Mouse (Mus musculus) B cell, adult 67 days (primary cell): ENCODE measurements around the gene Tmem238l. TPM values are rescaled to one million over a fixed set of nuclear protein-coding genes. Genes with fewer than 3 reads are reported as not detected.

ENCODE experiments used
- total RNA-seq, 2 experiments: library from RNA; stranded (reverse); gene quantifications; 4 replicates each; pipeline ENCODE4 v1.2.4; 2023

The Tmem238l gene
- not detected for total RNA-seq

DNA sequence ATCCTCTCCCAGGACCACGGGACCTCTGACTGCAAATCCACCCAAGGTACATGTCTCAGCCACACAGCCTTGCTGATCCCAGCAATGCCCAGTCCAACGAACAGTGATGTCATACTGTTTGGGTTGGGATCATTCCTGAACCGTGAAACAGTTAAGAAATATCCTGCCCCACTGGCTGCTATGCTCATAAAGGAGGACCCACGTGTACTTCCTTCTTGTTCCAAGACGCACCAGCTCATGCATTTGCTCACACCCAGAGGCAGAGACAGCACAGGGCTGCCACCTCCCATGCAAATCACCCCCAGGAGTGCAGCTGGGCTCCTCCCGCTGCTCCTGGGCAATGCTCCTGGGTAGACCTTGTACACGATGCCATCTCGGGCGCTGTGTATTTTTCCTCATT, at the start of gene Tmem238l:
Gene Tmem238l, plus strand, starts transcription at position 336 of the 400 bp plus-strand sequence.

DNA sequence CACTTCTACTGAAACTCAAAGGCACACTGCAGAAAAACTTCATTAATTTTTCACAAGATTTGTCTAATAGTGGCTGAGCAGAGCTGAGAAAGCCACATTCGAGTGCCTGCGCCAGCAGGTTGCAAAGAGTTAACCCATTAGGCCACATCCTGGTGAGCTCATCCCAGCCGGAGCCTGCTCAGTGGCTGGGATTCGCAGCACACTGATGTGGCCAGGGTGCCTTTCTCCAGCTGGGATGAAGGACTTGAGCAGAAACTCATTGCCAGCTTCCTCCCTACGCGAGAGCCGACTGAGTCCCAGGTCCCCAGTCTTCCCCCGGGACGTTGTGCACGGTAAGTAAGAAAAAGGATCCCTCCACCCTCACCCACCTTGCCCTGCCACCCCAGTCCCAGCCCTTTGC, 44.6 kb upstream of the Tmem238l start, which contains the start of gene Pirt:
Gene Pirt, plus strand, starts transcription at position 171 of the 400 bp plus-strand sequence.

Other genes with a start within 250 kb of the Tmem238l start
- not detected for gene Pirt, start 44.7 kb upstream of the Tmem238l start, total RNA-seq
- 1 to 10 TPM in 1 of 2 experiments, under 1 TPM in 1; 0.80 to 1.4 TPM for gene Tmem220, start 68.5 kb downstream of the Tmem238l start, total RNA-seq
- gene Adprm, start 96.0 kb downstream of the Tmem238l start, total RNA-seq = 10 to 100 TPM; 38.7 to 59.6 TPM
- 10 to 100 TPM; 10.3 to 12.6 TPM for gene Sco1, start 96.0 kb downstream of the Tmem238l start, total RNA-seq
- not detected for gene Myh3, start 121.7 kb downstream of the Tmem238l start, total RNA-seq
- not detected for gene Myh2, start 214.4 kb downstream of the Tmem238l start, total RNA-seq
- gene Myh1, start 243.4 kb downstream of the Tmem238l start, total RNA-seq = not detected